Mouse (Mus musculus) cerebellum, postnatal 10 days (tissue): ENCODE results near the gene Mab21l1.

Experiments used
- DNase-seq, 2 experiments: peaks; one replicate each; pipeline ENCODE4 v3.0.0; 2021; ENCODE audit warnings: mixed read lengths in 2 of 2

Mab21l1 gene

DNA sequence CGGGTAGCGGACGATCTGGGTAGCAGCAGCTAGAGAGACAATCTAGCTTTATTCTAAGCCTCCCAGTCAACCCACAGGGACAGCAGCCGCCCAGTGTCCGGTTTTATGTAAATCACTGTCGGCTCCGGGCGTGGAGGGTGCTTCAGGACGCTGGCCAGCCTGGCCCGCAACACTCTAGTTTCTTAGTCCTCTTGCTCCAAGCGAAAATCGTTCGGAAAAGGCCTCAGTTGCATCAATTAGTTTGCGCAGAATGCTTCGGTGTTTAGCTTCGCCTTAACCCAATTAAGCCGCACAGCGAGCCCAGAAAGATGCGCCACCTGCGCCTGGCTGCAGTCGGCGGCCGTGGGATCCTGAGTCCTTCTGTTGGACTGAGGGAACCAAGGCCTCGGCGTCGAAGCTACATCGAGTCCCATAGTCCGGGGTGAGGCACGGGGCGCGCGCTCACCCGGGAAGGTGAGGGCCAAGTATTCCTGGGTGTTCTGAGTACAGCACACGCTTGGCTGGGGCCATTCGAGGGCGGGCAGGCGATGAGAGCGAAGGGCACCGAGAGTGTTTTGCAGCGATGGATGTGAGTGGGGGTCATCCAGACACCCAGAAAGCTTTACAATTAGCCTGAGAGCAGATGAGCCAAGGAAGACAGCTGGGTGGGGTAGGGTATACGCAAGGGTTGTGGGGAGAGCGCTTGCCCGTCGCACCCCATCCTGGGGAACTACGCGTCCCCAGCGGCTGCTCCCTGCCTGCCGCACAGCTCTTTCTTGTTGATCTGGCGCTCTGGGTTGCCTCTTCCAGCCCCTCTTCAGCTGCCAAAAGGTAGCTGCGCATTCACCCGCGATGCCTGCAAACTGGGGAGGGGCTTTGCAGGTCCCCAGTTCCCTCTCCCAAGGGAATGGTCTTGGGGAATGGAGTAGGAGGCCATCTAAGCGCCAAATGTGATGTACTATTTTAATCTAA is 1.9 kb upstream of the Mab21l1 start:
- DNase-seq: peak; percentile 84 to 85

DNA sequence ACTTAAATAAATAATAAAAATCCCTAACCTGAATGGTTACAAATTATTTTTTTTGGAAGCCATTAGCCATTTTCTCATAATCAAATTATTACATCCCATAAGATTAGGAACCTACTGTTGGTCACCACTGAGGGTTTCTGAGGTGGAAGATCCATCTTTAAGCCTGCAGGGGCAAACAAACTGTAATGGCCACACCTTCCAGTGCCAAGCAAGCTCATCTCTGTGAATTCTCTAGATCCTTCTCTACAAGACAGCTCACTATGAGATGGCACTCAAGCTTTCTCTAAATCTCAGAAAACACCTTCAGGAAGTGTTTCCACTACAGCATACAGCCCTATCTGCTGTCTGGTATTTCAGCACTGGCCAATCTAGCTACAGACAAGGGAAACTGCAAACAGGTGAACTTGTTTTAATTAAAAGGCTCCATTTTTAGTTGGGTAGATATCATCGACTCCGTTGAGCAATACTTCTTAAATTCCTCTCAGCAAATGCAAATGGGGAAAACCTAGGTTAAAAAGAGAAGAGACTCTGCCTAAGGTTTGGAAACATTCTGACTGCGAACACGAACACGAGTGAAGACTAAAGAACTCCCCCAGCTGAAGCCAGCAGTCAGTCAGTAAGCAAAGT is 768 bp upstream of the Mab21l1 start:
- DNase-seq: peak; percentile 36 to 53

DNA sequence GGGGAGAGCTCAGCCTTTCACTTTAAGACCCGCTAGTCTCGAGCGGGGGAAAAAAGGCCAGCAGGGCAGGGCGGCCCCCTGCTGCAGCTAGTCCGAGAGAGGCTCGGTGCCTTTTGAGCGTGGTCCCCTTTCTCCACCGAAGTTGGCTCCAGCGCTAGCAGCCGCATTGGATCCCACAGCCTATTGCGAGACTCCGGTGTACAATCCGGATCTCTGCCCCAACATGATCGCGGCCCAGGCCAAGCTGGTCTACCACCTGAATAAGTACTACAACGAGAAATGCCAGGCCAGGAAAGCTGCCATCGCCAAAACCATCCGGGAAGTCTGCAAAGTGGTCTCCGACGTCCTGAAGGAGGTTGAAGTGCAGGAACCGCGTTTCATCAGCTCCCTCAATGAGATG is 461 bp downstream of the Mab21l1 start:
- peak; percentile 73 to 77 for DNase-seq

DNA sequence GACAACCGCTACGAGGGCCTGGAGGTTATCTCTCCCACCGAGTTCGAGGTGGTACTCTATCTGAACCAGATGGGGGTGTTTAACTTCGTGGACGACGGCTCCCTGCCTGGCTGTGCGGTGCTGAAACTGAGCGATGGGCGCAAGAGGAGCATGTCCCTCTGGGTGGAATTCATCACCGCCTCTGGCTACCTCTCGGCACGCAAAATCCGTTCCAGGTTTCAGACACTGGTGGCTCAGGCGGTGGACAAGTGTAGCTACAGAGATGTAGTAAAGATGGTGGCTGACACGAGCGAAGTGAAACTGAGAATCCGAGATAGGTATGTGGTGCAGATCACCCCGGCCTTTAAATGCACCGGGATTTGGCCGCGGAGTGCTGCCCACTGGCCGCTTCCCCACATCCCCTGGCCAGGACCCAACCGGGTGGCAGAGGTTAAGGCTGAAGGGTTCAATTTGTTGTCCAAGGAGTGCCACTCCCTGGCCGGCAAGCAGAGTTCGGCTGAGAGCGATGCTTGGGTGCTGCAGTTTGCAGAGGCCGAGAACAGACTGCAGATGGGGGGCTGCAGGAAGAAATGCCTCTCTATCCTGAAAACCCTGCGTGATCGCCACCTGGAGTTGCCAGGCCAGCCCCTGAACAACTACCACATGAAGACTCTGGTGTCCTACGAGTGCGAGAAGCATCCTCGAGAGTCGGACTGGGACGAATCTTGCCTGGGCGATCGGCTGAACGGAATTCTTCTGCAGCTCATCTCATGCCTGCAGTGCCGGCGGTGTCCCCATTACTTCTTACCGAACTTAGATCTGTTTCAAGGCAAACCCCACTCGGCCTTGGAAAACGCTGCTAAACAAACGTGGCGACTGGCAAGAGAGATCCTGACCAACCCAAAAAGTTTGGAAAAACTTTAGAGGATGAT is 1.1 kb downstream of the Mab21l1 start:
- DNase-seq: peak; percentile 86 to 87

DNA sequence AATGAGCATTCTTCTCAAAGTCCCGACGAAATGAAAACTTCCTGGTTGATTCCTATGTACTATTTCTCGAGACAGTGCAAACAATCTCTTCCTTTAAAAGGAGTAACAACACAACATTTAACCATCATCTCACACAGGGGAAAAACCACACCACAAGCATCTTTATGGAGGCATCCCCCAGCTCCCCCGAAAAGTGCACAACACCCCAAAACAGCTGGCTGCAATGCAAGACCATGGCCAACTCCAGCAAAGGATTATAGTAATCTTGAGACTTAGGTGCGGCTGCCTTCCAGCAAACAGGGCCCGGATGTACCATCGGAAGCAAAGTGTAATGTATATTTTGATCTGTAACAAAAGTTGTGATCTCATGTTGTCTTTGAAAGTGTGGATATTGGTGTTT is 1.8 kb downstream of the Mab21l1 start:
- DNase-seq: peak; percentile 35 to 57

DNA sequence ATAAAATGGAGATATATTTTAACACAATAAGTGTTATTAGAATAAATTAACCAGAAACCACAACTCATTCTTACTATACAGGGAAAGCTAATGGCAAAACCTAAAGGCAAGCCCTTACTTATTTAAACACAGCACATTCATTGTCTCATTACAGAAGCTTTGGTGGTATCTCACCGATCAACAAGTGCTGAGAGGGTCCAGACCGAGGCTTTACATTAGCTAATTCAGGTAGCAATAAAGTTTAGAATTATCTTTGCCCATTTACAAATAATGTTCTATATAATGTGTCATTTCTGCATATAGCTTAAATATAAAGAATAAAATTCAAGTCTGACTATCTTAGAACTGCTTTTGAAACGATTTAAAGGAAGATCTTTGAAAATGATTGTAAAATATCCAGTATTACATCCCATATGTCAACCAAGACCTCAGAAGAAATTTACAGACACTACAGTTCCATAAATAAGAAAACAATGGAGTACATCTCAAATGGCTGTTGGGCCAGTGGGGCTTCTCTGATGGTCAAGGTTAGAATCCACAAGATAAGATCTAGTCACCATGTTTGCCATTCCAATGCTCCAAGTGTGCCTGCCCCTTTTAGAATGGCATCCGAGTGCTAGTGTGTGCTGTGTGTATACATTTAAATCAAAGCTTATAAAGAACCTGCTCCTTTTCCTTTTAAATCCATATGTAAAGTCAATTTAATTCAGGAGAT is 3.1 kb downstream of the Mab21l1 start:
- DNase-seq: peak; percentile 28 to 60

DNA sequence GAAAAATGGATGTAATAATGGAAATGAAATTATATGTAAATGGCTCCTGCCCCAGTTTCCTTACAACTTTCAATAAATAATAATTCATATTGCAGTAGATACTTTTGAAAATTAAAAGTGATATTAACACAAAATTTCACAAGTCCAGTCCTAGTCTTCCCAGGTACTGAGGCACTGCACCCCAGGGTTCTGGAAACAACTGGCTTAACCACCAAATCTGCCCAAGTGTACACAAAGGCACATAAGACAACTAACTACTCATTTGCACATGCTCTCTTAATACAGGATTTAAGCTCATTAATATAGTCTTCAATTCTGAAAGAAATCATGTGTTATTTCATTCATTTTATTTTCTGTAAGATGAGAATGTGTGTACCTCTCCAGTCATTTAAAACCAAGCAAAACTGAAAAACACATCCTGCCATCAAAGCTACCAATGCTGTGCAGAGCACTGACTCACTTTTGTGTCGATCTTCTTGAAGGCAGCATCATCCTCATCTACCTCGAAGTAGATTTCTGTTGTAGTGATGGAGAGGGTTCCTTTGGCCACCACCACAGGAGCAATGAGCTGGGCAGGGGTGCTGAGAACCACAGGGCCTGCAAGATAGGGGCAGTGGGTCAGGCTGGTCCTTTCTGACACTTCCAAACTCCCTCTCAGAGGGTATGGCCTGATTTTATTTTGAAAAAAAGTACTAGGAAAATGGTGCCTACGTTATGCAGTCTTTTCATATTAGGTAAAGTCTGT is 3.8 kb downstream of the Mab21l1 start:
- DNase-seq: peak; percentile 63 to 72

DNA sequence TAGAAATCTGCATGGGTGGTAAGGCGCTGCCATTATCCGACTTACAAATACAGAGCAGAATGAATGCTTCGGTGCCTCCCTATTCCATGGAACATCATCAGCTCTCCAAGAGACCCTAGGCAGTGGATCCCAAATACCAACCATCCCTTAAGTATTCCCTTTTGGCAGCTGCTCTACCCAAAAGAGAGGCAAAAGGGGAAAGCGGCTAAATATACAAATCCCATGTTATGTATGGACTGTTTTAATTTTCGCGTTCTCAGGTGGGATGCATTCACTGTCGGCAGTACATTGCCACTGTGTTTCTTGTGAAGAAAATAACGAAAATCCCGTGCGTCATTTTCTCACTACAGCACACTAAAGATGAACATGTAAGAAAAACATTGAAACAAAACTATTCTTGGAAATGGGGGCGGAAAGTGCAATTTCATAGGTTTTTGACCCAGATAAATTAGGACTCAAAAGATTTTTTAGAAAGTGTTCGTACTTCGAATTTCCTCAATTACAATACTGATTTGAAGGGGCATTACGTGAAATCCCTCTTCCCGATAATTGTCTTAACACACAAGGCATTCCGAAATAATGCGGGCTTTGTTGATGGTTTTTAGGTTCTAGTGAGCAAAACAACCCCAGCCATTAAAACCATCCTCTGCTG is 4.7 kb downstream of the Mab21l1 start:
- DNase-seq: peak; percentile 44 to 64

DNA sequence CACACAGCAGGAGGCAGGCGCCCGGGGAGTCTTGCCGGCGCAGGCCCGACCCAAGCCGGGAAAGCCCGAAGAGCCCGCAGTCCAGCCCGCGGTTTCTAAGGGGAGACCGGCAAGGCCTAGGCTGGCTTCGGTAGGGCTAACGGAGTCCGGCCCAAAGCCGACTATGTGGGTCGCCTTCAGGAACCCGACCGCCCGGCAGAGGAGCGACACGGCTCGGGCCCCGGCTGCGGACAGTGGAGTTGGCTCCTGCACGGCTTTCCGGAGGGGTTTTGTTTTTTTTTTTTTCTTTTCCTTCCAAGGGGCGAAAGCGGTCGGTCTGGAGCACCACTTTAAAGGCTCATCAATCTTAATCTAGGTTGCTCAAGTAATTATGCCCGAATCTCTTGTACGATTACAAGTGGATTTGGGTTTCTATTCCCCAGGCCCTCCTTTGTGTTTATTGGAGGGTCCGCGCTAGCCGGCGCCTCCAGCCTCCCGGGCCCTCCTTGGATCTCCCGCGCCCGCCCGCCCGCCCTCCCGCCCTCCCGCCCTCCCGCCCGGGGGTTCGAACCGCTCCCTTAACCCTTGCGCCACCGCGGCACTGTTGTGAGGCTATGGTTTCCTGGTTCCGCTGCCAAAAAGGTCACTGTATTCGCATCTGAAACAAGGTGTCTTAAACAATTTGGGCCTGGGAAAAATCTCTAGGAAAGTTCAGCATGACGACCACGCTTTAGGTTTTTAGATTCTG is 5.3 kb downstream of the Mab21l1 start:
- peak; percentile 86 to 88 for DNase-seq

DNA sequence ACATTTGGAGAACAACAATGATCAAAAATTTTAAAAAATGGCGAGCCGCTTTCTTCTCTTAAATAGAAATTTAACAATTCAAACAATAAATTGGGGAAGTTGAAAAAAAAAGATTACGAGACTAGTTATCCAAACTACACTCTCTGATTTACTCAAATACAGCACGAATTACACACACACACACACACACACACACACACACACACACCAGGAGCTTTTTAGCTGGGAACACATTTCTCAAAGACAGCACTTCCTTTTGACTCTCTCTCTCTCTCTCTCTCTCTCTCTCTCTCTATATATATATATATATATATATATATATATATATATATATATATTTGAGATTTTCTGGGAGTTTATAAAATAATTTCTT is 5.9 kb downstream of the Mab21l1 start:
- DNase-seq: peak; percentile 47 to 59

DNA sequence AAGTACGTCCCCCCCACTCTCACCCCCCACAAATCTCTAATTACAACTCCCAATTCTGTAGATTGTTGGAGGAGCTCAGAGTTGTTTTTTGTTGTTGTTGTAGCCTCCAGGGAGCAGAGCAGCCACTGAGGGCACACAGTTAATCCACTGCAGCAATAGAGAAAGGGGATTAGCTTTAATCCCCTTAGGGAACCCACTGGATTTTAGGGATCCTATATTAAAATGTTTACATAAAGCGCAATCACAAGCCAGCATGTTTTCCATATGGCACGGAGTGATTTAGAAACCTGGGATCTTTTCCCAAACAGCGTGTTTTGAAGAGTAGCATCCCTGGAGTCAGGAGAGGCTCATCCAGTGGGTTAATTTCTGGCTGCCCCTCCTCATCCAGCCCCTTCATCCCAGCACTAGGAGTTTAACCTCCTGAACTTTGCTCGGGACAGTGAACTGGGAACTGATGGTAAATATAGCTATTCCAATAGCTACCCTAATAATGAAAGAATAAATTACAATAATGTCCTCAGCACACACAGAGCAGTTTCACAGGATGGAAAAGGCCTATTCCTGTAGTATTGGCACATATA is 6.4 kb downstream of the Mab21l1 start:
- no peak for DNase-seq

DNA sequence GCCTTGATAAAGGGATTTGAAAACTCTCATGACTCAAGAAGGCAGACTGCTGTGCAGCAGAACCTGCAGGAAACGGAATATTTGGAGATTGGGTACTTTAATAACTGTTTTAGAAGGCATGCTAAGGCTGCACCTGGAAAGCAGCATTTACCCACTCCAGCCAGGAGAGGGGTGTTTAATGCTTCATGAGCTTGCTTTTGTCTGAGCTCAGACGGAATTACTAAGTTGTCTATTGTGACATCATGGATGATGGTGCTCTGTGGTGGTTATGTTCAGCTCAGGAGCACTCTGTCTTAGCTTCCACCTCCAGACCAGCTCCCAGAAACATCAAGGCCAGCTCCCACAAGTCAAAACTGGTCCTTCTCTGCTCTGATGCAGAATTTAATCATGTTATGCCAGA is 7.5 kb downstream of the Mab21l1 start:
- peak; percentile 36 to 50 for DNase-seq

DNA sequence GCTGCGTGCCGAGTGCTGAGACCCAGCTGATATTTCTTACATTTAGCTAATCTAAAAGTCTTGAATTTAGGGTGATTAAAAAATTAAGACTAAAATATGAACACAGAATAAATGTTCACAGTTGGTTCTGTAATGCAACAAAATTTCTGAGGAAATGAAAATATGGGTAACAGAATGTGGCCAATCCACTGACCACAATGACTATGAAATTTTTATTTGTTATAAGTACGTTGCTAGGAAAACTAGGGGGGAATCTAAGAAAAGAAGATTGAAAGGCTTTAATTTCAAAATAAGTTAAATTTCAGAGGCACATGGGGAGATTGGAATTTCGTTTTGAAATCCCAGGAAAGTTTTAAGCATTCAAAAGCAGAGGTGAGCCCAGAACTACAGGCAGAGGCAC is 8.3 kb downstream of the Mab21l1 start:
- no peak for DNase-seq

DNA sequence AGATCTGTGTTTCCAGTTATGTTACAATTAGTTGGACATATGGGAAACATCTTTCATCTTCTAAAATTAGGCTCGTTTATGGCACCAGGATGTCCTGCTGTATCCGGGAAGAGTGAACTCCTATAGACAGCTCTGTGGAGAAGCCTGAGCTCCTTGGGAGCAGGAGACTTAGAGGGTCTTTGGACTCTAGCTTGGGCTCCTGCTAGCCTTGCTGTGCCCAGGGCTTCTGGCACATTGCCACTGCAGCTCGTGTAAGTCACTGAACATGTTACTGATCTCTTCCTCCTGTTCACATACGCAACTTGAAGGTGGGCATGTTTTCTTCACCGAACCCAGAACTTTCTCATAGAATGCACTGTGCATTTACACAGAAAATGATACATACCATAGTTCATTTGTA is 9.9 kb downstream of the Mab21l1 start:
- DNase-seq: peak; percentile 85 to 89

DNA sequence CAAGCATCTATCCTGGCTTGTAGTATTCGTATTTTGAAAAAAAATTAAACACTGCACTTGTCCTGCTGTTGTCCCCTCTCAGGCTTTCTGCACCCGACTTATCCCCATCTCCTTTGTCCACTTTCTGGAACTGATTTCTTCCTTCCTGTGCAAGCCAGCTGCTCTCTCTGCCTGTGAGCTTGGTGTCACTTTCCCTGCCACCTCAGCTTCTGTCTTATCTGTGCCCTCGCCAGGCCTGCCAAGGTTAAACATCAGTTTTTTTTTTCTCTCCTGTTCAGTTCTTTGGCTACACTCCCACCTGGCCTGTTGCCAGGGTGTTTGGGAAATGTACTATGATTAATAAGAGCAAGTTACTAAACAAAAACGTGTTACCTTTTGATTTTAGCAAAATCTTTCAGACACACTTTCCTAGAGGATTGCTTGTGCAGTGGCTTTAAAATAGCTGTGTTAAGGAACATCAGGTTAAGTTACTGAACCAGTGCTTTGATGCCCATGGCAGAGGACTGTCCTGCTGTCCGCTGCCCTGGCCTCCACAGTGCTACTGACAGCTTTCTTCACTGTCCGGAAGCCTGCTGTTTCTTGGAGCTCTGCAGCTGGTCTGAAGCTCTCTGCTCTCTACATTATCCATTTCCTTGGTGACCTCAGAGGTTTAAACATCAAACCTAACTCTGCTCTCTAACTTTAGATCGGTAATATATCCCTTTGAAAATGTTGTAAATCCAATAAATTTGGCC is 11.7 kb downstream of the Mab21l1 start:
- peak; percentile 92 to 93 for DNase-seq

DNA sequence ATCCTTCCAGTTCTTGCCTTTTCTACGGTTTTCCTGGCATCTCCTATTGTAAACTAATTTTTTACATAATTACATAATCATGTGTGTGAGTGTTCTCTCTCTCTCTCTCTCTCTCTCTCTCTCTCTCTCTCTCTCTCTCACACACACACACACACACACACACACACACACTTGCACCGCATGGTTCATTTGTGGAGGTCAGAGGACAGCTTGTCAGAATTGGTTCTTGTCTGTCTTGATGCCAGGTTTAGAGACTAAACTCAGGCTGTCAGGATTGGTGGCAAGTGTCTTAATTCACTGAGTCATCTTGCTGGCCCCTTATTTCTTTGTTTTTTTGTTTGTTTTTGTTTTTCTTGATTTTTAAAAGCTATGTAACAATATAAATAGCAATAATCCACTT is 12.5 kb downstream of the Mab21l1 start:
- peak; percentile 51 to 53 for DNase-seq

DNA sequence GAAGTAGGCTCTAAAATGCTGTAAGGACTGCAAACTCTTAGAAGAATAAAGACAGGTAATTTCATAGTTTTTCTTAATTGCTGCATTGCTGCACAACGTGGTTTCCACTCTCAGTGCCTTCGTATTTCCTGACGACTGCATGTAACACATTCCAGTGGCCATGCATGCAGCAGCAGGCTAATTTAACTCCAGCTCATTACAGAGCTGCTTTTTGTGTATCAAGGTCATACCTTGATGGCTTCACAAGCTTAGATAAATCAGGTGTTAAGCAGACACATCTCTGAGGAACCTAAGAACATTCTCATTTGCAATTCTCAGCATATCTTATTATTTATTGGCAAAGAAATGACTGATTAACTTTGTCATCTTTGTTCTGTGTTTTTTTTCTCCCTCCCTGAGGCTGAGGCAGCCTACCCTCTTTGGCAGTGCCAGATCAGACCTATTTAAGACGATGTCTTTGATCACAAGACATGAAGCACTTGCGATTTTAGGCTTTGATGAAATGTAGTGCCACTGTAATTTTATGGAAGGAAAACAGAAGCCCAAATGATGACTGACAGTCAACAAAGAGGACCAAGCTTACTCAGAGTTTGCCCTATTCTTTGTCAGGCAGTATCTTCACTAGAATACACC is 32.8 kb downstream of the Mab21l1 start:
- no peak for DNase-seq

DNA sequence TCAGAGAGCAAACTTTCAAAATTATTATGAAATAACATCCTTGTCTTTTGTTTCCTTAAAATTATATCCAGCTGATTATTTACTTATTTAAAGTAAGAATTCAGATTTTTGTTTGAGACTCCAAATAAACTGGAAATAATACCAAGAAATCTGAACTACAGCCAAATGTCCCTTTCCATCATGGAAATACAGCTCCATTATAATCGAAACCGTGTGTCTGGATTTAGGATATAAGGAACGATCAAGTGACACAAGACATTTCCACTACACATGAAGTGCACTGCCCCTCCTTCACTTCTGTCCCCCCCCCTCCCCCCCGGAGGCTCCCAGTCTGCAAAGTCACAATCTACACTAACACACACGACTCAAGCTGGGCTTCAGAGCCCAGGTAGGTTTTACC is 33.8 kb downstream of the Mab21l1 start:
- DNase-seq: no peak
